Mouse (Mus musculus): ENCODE measurements around the gene Sla2. TPM values are rescaled to one million over a fixed set of nuclear protein-coding genes. Genes with fewer than 3 reads are reported as not detected.
"Not testable (repeated sequence)": the region's sequence is repeated elsewhere in the genome, so short reads cannot be mapped to it uniquely, and the experiment has no call there.

Gene Sla2
- polyA plus RNA-seq, 1 experiment from 2014 or later: 1.9 TPM

DNA sequence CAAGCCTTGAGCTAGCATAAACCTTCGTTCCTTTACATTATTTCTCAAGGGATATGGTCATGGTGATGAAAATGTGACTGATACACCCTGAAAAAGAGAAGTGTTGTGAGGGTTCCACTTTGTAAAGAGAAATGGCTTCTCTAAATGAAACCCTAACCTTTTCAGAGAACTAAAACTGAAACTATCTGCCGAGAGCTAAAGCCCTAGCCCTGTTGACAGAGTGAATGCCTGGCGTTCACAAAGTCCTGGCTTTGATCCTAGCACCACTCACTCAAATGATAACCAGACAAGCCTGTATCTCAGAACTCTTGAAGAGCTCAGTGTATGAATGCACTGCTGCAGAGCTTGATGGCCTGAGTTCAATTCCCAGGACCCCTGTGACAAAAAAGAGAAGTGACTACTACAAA lies 29.6 kb downstream of the Sla2 start:
- H3K4me1 ChIP-seq: peaks cover 15% of the 10 kb centered on the region
- H3K27me3 ChIP-seq (ENCODE audit: insufficient read depth, poor library complexity, severe bottlenecking): no peaks in the 10 kb centered on the region
- H3K9me3 ChIP-seq: no peaks in the 10 kb centered on the region
- H3K27ac ChIP-seq: no peak overlapping the region
- H3K36me3 ChIP-seq: peaks cover 41% of the 10 kb centered on the region
- 36% methylated on average over 3 of the region's 3 CpGs for WGBS
- DNase-seq (ENCODE audit: low spot score): no peak
- peak overlapping the region; percentile 27; the same call in 1 of the 2 replicates for H3K4me3 ChIP-seq

DNA sequence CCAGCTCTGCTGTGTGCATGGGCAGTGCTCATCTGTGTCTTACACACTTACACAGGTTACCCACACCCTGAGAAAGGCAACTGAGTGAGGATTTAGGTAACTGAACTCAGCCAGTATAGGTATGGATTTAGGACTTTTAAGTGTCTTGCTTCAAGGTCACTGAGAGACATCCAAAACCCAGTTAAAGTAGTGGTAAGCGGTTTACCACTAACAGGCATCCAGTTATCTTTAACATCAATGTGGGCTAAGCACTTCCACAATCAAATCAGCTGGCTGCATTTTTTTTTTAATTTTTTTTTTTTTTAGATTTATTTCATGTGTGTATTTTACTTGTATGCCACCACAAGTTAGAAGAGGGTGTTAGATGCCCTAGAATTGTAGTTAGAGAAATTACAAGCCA lies 30.7 kb downstream of the Sla2 start:
- Histone ChIP-seq H3K27me3 (ENCODE audit: insufficient read depth, poor library complexity, severe bottlenecking) (no peaks in the 10 kb centered on the region), H3K4me3 (no peak overlapping the region), H3K9me3 (no peaks in the 10 kb centered on the region), H3K36me3 (peaks cover 52% of the 10 kb centered on the region), H3K4me1 (peaks cover 9% of the 10 kb centered on the region), H3K27ac (no peak overlapping the region)
- WGBS: 86% methylated on average over 1 of the region's 1 CpGs
- DNase-seq (ENCODE audit: low spot score): no peak

- WGBS: 61% methylated on average over 13 of the region's 13 CpGs
- not testable (repeated sequence) for DNase-seq (ENCODE audit: low spot score); H3K27ac ChIP-seq; H3K27me3 ChIP-seq (ENCODE audit: insufficient read depth, poor library complexity, severe bottlenecking); H3K4me3 ChIP-seq; H3K4me1 ChIP-seq; H3K9me3 ChIP-seq
- peaks cover 73% of the 10 kb centered on the region for H3K36me3 ChIP-seq
Measured at GRCm38 (mm10) chr2:156853999-156854771, 32.8 kb downstream of the Sla2 start.

- H3K4me3 ChIP-seq; H3K27ac ChIP-seq; H3K4me1 ChIP-seq; H3K9me3 ChIP-seq; H3K27me3 ChIP-seq (ENCODE audit: insufficient read depth, poor library complexity, severe bottlenecking); DNase-seq (ENCODE audit: low spot score): not testable (repeated sequence)
- WGBS: 94% methylated on average over 10 of the region's 13 CpGs
- peaks cover 77% of the 10 kb centered on the region for H3K36me3 ChIP-seq
Measured at GRCm38 (mm10) chr2:156853584-156853983, 33.4 kb downstream of the Sla2 start.

- DNase-seq (ENCODE audit: low spot score): no peak
- H3K27ac ChIP-seq: no peak overlapping the region
- WGBS: 92% methylated on average over 5 of the region's 5 CpGs
- H3K27me3 ChIP-seq (ENCODE audit: insufficient read depth, poor library complexity, severe bottlenecking): no peaks in the 10 kb centered on the region
- H3K4me1 ChIP-seq: peaks cover 9% of the 10 kb centered on the region
- no peaks in the 10 kb centered on the region for H3K9me3 ChIP-seq
- peaks cover 89% of the 10 kb centered on the region for H3K36me3 ChIP-seq
- H3K4me3 ChIP-seq: no peak overlapping the region
Measured at GRCm38 (mm10) chr2:156850505-156850904, 36.5 kb downstream of the Sla2 start.

- no peaks in the 10 kb centered on the region for H3K27me3 ChIP-seq (ENCODE audit: insufficient read depth, poor library complexity, severe bottlenecking)
- H3K27ac ChIP-seq: no peak overlapping the region
- no peak for DNase-seq (ENCODE audit: low spot score)
- H3K4me3 ChIP-seq: no peak overlapping the region
- no peaks in the 10 kb centered on the region for H3K9me3 ChIP-seq
- peaks cover 25% of the 10 kb centered on the region for H3K4me1 ChIP-seq
- 88% methylated on average over 6 of the region's 6 CpGs for WGBS
- peaks cover 94% of the 10 kb centered on the region for H3K36me3 ChIP-seq
Measured at GRCm38 (mm10) chr2:156848526-156849182, 38.3 kb downstream of the Sla2 start.

DNA sequence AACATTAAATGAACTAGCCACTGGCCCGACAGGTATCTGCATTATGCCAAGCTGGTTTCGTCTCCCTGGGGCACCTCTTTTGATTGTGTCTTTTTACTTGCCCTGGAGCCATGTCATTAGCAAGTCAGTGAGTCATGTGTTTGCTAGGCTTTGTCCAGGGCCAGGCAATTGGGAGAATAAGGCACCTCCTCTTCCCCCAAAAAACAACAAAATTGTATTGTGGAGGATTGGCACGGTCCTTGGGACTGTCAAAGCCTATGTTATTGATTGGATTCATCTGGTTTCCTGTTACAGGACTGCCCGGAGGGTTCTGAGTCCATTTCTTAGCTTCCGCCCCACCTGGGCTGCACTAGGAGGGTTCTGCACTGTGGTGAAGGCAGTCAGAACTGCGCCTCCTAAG lies 39.3 kb downstream of the Sla2 start:
- no peak for DNase-seq (ENCODE audit: low spot score)
- Histone ChIP-seq H3K27ac (no peak overlapping the region), H3K9me3 (no peaks in the 10 kb centered on the region), H3K36me3 (peaks cover 88% of the 10 kb centered on the region), H3K4me3 (no peak overlapping the region), H3K4me1 (peaks cover 35% of the 10 kb centered on the region), H3K27me3 (ENCODE audit: insufficient read depth, poor library complexity, severe bottlenecking) (no peaks in the 10 kb centered on the region)
- 84% methylated on average over 6 of the region's 6 CpGs for WGBS

DNA sequence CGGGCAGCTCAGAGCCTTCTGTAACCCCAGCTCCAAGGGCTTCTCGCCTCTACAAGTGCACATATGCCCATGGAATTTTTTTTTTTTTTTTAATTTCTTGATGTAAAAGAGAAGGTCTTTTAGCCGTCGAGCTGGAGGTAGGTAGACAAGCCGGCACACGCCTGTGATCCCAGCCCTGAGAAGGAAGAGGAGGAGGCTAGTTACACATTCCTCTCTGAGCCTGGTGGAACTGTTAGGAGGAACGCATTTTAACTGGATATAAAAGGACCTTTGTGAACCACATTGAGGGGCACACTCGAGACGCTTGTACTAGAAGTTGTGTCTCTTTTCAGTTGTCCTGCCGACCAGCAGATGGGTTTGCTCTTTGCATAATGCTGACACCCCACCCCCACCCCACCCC lies 42.3 kb downstream of the Sla2 start:
- Histone ChIP-seq H3K27ac (no peak overlapping the region; the same call in 1 of the 2 replicates), H3K4me3 (no peak overlapping the region), H3K27me3 (ENCODE audit: insufficient read depth, poor library complexity, severe bottlenecking) (no peaks in the 10 kb centered on the region), H3K9me3 (no peaks in the 10 kb centered on the region), H3K36me3 (peaks cover 59% of the 10 kb centered on the region), H3K4me1 (peaks cover 48% of the 10 kb centered on the region)
- 57% methylated on average over 10 of the region's 10 CpGs for WGBS
- DNase-seq (ENCODE audit: low spot score): no peak

DNA sequence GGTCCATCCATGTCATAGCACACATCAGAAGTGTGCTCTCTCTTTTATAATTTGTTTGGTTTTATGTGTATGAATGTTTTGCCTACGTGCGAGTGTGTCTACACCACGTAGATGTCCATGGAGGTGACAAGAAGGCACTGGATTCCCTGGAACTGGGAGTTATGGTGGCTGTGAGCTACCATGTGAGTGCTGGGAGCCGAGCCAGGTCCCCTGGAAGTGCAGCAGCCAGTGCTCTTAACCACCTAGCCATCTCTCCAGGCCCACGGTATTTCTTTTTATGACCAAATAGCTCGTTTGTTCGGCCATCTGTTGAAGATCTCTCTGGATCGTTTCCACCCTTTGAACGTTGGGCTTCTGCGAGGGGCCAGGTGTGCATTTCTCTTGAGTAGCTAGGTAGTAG lies 43.7 kb downstream of the Sla2 start:
- Histone ChIP-seq H3K4me1 (peaks cover 62% of the 10 kb centered on the region), H3K4me3 (peak overlapping the region; percentile 28), H3K36me3 (peaks cover 46% of the 10 kb centered on the region), H3K27ac (no peak overlapping the region), H3K27me3 (ENCODE audit: insufficient read depth, poor library complexity, severe bottlenecking) (no peaks in the 10 kb centered on the region), H3K9me3 (no peaks in the 10 kb centered on the region)
- 84% methylated on average over 10 of the region's 10 CpGs for WGBS
- no peak for DNase-seq (ENCODE audit: low spot score)

GRCm38 (mm10) chr2:156842711-156843110 lies 44.3 kb downstream of the Sla2 start:
- no peak for DNase-seq (ENCODE audit: low spot score)
- no peaks in the 10 kb centered on the region for H3K9me3 ChIP-seq
- H3K4me3 ChIP-seq: peak overlapping the region; percentile 78
- peaks cover 40% of the 10 kb centered on the region for H3K36me3 ChIP-seq
- peak overlapping the region; percentile 93 for H3K27ac ChIP-seq
- peaks cover 62% of the 10 kb centered on the region for H3K4me1 ChIP-seq
- WGBS: 10% methylated on average over 11 of the region's 11 CpGs
- no peaks in the 10 kb centered on the region for H3K27me3 ChIP-seq (ENCODE audit: insufficient read depth, poor library complexity, severe bottlenecking)

DNA sequence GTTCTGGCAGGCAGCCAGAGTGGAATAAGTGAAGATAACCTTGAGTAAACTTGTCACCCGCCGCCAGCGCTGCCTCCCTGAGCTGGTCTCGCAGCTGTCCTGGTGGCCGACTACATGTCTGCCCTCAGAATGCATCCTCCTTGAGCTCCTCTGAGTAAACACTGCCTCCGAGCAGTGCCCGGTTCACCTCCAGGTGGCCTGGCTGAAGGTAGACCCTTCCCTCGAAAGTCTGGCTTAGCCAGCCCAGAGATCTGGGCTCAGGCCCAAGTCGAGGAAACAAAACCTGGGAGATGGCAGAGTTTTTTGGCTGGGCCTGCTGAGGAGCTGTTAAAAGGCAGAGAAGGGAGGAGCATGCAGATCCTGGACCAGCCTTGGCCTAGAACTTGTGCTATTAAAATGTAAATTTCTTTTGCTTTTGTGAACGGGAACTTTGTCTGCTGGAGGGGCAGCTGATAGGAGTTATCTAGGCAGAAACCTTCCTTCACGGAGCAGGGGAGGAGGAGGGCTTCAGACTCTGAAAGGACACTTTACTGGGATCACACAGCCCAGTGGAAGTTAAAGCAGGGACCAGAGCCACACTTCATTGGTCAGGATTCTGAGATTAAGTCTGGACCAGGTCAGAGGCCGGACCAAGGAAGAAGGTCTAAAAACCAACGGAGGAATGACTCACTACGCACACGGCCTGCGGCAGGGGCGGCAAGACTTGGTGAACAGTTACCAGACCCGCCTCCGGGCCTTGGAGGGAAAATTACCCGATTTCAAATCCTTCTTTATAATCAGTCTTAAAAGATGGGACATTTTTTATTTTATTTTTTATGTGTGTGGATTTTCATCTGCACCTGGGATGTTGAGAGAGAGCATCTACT lies 44.9 kb downstream of the Sla2 start:
- H3K4me1 ChIP-seq: peaks cover 61% of the 10 kb centered on the region
- 2% methylated on average over 20 of the region's 20 CpGs for WGBS
- peak overlapping the region; percentile 93 for H3K27ac ChIP-seq
- peak; percentile 89 for DNase-seq (ENCODE audit: low spot score)
- no peaks in the 10 kb centered on the region for H3K9me3 ChIP-seq
- H3K27me3 ChIP-seq (ENCODE audit: insufficient read depth, poor library complexity, severe bottlenecking): no peaks in the 10 kb centered on the region
- peak overlapping the region; percentile 78 for H3K4me3 ChIP-seq
- peaks cover 40% of the 10 kb centered on the region for H3K36me3 ChIP-seq

DNA sequence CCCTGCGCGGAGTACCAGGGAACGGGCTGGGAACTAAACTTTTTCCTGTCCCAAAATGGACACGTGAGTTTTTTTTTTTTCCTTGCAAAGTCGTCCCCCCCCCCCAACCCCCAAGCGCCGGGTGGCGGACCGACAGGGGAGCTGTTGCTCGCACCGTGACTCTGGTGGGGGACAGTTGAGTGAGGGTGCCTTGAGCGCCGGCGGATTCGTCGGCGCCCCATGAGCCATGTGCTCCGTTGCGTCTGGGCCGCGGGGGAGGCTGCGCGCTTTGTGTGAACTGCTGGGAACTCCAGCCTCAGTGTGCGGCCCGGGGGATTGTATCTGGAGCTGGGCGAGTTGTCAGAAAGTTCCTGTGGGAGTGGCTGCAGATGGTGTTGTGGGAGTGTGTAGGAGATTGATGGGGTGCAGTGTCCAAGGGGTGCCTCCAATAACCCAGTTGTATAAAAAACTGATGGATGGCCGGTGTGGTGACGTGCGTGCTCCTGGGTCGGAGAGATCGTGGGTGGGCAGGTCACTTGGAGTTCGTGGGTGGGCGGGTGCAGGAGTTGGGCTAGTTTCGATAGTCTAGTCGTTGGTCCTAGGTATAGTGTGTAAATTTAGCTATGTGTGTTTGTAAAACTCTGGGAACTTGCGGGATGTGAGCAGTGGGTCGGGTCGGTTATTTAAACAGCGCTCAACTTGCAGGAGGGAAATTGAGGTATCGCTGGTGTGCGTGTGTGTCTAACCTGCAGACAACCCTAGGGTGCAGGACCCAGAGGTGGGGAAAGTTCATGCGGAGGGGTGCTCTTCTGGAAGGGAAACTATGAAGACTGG lies 45.8 kb downstream of the Sla2 start:
- WGBS: under 1% methylated on average over 40 of the region's 42 CpGs
- Histone ChIP-seq H3K27me3 (ENCODE audit: insufficient read depth, poor library complexity, severe bottlenecking) (no peaks in the 10 kb centered on the region), H3K9me3 (no peaks in the 10 kb centered on the region), H3K27ac (peak overlapping the region; percentile 93), H3K36me3 (peaks cover 40% of the 10 kb centered on the region), H3K4me1 (peaks cover 58% of the 10 kb centered on the region), H3K4me3 (peak overlapping the region; percentile 78)
- DNase-seq (ENCODE audit: low spot score): peak; percentile 87

Data from heart, embryonic 10.5 days (tissue).